Mouse (Mus musculus): ENCODE data around the gene Dact3. TPM values are rescaled to one million over a fixed set of nuclear protein-coding genes. Genes with fewer than 3 reads are reported as not detected.

Gene Dact3
- total RNA-seq, 2 experiments from 2014 or later, result 173 to 175 TPM

DNA sequence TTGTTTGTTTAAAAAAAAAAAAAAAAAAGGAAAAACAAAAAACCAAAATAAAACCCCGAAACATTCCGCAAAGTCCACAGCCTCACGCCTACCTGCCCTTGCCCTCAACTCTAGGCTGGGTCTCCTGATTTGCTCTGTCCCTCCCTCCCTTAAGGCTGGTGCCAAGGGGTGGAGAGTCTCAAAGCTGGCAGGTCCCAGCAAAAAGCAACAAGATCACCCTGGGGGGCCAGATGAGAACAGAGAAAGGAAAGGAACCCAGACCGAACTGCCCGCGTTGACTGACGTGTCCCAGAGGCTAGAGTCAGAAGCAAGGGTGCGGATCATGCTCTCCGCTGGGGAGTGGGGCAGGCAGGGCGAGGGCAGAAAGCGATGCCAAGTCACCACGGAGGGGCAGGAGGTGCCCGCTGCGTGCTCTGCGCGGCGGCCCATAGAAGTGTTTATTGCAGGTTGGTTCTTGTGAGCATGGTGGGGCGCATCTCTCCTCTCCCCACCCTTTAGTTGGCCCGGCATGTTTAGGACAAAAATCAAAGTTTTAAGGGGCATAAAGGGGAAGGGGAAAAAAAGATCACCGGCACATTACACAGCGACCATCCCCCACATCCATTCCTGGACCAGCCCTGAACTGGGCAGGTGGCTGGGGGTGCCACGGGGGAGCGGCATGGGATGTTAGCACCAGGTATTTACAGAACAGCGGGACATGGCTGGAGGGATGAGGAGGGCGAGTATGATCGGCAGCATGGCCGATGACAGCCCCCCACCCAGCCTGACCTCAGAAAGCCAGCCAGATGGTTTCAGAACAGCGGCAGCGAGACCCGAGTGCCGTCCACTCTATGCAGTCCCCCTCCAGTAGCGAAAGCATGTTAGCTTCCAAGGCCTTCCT lies 40.6 kb downstream of the Dact3 start:
- DNase-seq (ENCODE audit: low spot score in 2 of 2), result no peak

DNA sequence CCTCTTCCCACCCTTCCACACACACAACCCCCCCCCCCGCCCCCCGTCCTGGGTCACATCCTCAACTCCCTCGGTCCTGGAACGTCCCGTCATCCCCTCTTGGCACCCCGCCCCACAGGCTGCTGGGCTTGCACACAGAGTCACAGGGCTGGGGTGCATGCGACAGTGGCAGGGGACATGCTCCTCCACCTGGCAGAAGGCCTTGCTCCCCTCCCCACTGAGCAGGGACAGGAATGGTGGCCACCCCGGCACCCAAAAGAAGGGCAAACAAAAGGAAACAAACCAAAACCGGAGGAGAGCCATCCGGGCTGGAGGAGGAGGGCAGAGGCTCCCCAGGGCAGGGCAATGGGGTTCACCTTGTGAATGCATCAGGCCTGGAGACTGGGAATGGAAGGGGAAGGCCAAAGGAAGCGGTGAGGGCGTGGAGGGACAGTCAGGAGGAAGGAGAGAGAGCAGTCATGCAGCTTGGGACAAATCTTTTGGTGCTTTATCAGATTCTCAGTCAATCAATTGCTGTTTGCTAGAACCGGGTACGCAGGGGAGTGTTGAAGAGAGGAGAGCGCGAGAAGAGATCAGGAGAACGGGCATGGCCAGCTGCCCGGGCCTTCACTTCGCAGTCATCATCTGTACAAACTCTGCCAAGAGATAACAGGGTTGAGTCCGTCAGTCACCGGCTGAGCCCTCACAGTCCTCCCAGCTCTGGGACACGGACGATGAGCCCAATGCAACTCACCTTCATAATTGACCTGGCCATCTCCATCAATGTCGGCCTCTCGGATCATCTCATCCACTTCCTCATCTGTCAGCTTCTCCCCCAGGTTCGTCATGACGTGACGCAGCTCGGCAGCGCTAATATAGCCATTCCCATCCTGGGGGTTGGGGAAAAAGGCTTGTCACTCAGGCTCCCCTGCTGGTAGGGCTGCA lies 41.5 kb downstream of the Dact3 start:
- peak in 1 of 2 experiments; percentile 27 for DNase-seq (ENCODE audit: low spot score in 2 of 2)

DNA sequence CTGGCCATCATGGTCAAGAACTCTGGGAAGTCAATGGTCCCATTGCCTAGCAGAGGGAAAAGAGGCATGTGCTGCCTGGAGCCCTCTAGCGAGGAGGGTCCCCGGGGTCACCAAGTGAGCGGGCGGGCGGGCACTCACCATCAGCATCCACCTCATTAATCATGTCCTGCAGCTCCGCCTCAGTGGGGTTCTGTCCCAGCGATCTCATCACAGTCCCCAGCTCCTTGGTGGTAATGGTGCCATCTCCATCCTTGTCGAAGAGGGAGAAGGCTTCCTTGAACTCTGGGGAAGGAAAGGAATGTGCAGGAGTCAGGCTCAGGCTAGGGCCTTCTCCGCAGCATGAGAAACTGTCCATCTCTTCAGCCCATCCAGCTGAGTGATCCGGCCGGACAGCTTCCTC lies 42.3 kb downstream of the Dact3 start:
- DNase-seq (ENCODE audit: low spot score in 2 of 2), result no peak

DNA sequence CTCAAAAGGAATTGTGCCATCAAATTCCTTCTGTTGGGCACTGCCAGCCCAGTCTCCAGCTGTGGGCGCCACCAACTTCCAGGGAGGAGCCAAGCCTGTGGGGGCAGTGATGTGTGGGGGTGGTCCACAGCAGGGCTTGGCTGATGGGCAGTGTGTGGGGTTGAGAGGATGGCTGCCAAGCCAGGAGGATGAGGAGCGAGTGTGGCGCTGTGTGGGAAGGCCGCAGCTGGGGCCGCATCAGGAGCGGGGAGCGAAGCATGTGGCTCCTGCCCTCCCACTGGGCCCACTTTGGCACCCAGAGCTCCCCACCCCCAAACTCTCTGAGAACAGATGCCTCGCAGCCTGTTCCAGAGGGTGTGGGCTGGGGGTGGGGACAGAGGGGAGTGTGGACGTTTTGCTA lies 42.9 kb downstream of the Dact3 start:
- peak; percentile 81 to 84 for DNase-seq (ENCODE audit: low spot score in 2 of 2)

DNA sequence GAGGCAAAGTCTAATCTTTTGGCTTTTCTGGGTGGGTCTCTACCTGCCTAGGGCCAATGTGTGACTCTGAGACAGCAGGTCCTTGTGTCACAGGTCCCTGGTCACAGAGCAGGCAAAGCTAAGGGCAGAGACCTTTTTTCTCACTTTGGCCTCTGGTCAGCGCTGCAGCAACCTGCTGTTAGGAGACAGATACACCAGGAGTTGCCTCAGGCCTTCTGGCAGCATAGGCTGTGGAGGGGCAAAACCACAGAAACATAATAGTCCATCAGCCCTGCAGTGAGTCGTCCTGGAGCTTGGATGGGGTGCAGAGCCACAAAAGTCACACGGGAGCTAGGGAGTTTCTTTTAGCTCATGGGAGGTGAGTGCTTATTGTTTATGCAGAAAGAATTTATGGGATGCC lies 43.6 kb downstream of the Dact3 start:
- no peak for DNase-seq (ENCODE audit: low spot score in 2 of 2)

DNA sequence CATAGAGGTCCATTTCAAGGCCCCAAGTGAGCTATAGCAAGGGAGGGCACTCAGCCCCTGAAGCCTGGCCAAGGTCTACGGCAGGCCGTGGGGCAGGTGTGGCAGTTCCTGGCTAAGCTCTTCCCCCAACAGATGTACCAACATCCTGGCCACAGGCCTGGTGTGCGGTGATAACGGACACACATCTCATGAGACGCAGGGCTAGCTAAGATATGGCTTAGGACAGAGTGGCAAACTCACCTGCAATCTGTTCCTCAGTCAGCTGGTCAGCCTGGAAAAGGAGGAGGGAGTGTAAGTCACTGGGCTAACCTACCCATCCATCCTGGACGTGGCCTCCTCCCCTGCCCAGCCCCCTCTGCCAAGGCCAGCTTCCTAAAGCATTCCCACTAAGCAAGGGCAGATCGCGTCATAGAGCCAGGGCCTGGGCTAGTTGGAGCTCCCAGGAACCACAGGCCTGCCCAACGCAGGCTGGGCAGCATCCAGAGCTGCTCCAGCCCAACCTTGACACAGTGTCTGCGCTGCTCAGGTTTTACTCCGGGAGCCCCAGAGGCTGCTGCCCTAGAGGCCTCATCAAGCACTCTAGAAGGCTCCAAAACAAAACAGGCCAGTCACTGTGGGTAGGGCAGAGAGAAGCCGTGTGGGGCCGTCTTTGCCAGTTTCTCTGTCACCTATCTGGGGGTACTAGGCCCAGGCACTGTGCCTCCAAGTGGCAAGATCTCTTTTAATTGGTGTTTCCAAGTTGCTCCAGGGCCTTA lies 44.5 kb downstream of the Dact3 start:
- peak in 1 of 2 experiments; percentile 40 for DNase-seq (ENCODE audit: low spot score in 2 of 2)

DNA sequence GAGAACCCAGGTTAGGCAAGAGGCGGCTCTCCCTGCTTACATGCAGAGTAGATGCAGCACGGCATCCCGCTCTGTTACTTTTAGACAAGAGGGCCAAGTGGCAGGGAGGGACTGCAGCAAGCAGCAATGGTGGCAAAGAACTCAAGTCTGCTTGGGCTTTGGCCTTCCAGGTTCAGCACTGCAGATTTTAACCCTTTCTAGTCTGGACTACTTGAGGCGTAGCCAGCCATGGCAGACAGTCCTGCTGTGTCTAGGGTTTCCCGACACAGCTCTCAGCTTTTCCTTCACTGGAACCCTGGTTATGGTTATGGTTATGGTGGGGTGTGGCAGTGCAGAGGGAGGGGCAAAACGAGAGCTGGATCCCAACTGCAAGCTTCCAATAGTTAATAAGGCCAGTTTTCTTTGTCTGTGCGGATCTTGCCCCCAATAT lies 45.0 kb downstream of the Dact3 start:
- peak in 1 of 2 experiments; percentile 33 for DNase-seq (ENCODE audit: low spot score in 2 of 2)

DNA sequence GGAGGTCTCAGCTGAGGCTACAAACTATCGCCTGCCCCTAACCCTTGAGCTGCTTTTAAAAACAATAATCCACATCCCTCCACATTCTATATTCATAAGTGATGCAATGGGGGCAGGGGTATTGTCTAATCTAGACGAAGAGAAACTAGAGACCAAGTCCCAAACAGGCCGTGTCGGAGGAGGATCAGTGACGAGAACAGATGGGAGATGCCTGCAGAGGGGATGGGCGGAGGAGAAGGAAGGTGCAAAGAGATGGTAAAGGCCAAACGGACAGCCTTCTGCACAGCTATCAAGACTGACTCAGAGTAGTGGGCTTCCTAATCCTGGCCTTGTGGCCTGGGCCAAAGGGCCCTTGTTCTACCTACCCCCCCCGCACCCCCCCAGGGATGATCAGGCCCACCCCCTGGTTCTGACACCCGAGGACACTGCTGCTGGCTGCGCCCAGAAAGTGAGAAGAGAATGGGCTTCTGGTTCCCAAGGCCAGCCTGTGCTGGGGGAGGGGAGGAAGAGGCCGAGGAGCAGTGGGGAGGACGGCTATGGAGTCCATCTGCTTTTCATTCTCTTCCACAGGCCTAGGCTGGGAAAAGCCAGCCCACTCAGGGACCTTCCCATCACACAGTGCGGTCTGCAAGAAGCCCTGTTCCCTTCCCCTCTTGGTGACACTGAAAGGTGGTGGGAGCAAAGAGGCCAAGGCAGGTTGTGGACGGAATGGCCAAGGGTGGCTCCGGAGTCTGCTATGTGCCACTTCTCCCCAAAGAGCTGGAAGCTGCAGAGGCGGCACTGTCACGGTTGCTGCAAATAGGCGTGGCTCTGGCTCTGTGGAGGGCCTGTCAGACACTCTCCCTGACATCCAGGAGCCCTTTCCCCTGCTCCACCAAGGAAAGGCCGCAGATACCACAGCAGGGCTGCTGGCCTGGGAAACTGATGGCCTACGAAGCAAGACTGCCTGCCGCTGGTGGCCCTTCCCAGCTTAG lies 46.0 kb downstream of the Dact3 start:
- DNase-seq (ENCODE audit: low spot score in 2 of 2), result peak in 1 of 2 experiments; percentile 49

DNA sequence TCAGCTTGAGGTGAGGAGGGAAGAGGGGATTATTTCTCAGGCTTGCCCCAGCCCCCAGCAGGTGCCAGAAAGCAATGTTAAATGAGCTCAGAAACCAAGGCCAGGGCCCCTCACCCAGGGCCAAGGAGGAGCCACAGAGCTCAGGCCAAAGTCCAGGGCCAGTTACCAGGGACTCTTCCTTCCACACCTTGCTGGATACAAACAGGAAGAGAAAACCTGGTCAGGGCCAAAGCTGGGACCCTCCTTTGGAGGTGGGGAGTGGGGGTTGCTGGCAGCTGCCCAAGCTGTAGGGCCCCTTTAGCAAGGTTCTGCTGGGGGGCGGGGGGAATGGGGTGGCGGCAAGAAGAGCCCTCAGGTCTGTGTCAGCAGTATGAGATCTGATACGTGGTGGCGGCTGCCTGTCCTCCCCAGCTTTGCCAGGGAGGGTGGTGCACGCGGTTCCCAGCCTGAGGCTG lies 46.8 kb downstream of the Dact3 start:
- DNase-seq (ENCODE audit: low spot score in 2 of 2), result no peak

DNA sequence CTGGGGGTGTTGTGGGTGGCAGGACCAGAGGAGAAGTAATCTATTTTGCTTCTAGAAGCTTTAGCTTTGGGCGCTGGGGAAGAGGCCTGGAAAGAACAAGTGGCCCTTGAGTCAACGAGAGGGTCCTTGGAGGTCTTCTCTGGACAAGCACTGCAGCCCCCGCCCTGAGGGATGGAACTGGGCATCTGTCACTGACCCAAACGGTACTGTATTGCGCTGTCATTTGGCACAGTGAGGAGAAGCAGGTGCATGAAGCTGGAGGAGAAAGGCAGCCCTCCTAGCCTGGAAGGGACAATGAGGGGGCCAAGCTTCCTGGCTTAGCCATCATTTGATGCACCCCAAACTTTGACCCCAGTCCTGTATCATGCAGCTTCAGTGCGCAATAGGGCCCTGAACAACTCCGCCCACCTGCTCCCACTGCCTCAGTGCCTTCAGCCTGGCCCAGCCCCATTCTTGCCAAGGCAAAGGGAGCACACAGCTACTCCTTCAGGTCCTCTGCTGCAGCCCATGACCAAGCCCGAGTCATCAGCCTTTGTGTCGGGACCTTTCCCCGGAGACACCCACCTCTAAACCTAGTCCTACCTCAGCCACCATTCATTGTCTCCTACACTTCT lies 47.4 kb downstream of the Dact3 start:
- DNase-seq (ENCODE audit: low spot score in 2 of 2), result peak; percentile 46 to 65

DNA sequence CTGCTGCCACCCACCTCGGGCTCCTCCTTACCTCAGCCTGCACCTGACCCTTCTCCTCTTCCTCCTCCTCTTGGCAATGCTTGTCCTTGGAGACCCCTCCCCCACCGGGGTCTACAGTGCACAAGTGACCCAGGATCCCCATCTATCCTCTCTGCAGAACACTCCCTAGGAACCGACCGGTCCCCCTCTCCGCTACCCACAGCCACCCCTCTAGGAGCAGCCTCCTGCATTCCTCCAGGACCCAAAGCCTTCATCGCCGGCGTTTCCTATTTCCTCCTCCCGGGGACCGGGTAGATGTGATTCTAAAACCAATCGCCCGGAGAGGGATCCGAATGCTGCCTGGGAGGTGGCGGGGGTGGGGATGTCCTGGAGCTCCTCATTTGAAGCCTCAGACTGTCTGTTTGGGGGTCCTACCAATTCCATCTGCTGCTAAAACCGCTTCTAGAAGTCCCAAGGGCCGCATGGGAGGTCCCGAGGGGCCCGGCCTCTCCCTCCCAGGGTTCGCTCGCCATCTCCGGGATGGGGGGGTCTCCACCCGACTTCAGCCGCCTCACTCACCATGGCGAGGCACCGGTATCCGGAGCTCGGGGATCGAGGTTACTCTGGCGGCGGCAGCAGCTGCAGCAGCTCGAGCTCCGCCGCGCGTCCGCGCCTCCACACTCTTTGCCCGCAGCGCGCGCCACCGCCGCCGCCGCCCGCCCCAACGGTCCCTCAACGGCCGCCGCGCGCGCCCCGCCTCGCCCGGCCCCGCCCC lies 48.3 kb downstream of the Dact3 start:
- DNase-seq (ENCODE audit: low spot score in 2 of 2), result peak; percentile 46 to 56

DNA sequence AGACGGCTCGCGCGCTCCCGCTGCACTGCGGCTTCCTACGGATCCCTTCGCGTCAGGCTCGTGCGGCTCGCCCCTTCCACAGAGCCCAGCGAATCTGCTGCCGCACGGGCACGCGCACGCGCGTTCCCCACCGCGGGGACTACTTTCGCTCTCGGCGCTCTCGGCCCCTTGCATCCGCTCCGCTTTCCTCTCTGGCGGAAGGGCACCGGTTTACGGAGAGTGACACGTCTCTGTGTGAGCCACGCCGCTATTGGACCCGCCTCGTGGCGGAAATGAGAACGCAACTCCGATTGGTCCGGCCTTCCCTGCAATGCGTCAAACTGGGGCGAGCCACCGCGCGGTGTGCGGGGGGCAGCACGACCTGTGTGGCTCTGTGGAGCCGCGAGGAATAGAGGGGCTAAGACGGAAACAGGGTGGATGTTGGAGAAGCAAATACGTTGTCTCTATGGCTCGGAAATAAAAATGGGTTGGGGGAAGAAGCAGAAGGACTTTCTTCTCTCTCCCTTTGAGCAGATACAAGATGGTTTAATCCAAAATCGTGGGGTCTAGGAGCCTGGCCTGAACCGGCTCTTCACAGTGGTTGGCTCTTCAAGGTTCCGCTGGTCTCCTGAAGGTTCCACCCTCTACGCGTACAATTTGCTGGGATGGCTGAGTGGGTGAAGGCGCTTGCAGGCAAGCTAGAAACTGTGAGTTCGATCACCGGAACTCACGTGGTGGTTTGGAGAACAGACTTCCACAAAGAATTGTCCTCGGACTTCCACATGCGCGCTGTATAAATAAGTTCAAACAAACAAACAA lies 49.1 kb downstream of the Dact3 start, which contains the start of gene Calm3:
TSS of gene Calm3 (minus strand) at position 78 of the 798 bp plus-strand sequence.
- peak; percentile 100 for DNase-seq (ENCODE audit: low spot score in 2 of 2)

DNA sequence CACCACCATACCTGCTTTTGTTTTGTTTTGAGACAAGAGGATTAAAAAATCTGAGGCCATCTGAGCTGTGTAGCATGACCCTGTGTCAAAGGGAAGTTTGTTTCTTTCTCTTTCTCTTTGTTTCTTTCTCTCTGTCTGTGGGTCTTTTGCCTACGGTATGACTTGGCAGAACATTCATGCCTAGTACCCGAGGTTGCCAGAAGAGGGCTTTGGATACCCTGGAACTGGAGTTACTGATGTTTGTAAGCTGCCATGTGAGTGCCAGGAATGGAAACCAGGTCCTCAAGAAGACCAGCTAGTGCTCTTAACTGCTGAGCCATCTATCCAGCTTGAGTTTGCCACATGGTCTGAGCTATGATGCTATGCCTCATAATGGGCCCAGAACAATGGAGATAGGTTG lies 53.2 kb downstream of the Dact3 start:
- DNase-seq (ENCODE audit: low spot score in 2 of 2), result no peak

DNA sequence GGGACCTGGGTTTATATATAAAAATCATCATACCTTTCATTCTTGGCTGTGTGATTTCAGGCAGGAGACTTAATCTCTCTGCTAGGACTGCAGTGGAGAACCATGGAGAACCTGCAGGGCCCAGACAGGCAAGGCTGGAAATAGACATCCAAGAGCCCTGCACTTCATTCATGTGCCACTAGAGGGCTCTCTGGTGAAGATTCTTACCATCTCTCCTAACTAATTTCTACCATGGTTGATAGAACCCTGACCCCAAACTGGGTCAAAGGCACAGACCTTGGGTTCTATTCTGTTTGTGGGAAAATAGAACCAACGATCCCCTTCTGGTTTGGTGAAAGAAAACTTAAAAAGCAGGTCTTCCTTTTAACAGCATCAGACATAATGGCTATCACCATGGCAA lies 55.7 kb downstream of the Dact3 start:
- peak in 1 of 2 experiments; percentile 94 for DNase-seq (ENCODE audit: low spot score in 2 of 2)

DNA sequence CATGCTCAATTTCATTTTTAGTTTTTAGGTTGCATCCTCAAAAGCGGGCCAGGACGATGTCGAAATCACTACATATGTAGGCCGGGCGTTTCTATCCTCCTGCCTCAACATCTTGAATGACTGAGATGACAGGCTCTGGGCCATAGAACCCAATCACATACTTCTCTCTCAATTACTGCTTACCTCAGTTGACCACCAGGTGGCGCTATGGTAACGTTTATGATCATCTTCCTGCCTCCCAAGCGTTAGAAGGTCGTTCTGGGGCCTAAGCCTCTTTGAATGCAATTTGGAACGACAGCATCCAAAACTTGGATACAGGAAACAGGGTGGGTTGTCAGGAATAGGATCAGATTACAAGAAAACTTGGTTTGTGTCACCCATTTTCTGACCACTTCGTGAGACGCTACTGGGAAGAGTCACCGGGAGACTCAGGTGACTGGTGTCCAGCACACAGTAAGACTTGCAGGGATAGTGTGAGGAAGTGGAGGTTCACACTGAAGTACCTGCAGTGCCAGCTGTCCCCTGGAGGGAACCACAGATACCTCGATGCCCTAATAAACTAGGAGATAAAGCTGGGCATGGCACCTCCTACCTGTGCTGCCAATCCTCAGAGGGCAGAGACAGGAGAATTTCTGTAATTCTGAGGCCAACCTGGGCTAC lies 57.0 kb downstream of the Dact3 start:
- peak in 1 of 2 experiments; percentile 97 for DNase-seq (ENCODE audit: low spot score in 2 of 2)

DNA sequence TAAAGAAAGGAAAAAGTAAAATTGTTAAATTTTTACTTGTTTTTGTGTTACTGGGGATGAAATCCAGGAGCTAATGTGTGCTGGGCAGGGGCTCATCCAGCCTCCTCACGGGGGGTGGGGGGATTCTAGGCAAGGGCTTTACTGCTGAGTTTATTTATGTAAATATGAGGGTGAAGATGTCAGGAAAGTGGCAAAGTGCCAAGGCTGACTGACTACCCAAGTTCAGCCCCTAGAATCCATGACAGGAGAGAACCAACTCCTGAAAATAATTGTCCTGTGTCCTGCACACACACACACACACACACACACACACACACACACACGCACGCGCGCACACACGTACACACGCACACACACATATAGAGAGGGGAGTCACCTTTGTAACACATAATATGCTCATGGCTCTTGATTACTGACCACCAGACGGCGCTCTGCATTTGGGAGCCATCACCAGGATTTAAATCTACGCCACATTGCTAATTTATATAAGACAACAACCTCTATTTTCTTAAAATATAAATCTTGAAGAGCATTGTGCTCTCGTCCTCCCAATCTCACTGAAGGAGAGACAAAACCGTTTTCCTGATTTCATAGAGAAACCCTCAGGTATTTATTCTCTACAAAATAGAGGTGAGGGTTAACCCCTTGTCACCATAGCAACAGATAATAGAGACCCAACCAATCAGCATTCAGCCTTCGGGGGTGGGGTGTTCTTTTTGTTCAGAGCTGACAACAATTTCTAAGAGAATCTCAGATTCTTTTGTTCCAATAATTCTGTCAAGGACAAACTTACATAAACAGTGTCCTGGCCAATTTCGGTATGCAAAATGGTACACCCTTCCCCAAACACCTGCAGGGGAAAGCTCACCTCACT lies 57.8 kb downstream of the Dact3 start:
- peak in 1 of 2 experiments; percentile 87 for DNase-seq (ENCODE audit: low spot score in 2 of 2)
